Mouse (Mus musculus) lung, postnatal 0 days (tissue): ENCODE results near the gene Camk1g.

Source experiments
- CTCF ChIP-seq: IDR thresholded peaks from 2 replicates; pipeline ENCODE4 v1.5.1; 2016; ENCODE audit warnings: antibody characterized with exemption, mild to moderate bottlenecking
- EP300 ChIP-seq: IDR thresholded peaks from 2 replicates; pipeline ENCODE4 v1.6.1; 2016; ENCODE audit warnings: antibody characterized with exemption, mild to moderate bottlenecking, control low read depth

DNA sequence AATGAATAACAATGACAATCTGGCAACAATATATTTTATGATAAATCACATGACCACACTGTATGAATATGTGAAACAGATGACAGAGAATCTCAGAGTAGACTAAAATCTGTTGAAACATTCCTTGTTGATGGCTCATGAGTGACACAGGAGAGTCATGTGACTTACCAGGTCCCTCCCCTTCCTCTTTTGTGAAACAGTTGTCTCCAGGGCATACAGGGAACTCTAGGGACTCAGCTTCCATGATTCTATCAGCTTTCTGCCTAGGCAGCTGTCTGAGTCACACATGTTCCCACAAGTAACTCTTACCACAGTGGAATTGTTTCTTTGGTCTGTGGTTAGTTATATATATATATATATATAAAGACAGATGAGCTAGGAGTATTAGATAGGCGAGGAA is 30.2 kb upstream of the Camk1g start:
- TF ChIP-seq CTCF (no peak), EP300 (no peak)
